Mouse (Mus musculus): ENCODE data around the gene Cenpb. TPM values are rescaled to one million over a fixed set of nuclear protein-coding genes. Genes with fewer than 3 reads are reported as not detected.

Gene Cenpb
- polyA plus RNA-seq, 1 experiment from 2014 or later: 10.3 TPM

GRCm38 (mm10) chr2:131135521-131136139, 44.2 kb downstream of the Cenpb start:
- H3K27ac ChIP-seq: no peak overlapping the region
- no peak overlapping the region for H3K9ac ChIP-seq
- H3K36me3 ChIP-seq (replicated peaks; ENCODE audit: control insufficient read depth, insufficient read depth): no peaks in the 10 kb centered on the region
- no peak overlapping the region for H3K4me3 ChIP-seq (replicated peaks; ENCODE audit: low read length)
- no peak for ATAC-seq (ENCODE audit: low FRiP score)
- DNase-seq (ENCODE audit: low spot score): no peak
- no peak overlapping the region for H3K4me2 ChIP-seq (replicated peaks)
- 83% methylated on average over 11 of the region's 11 CpGs for WGBS
- no peaks in the 10 kb centered on the region for H3K4me1 ChIP-seq (replicated peaks; ENCODE audit: control insufficient read depth, insufficient read depth, low read length)
- H3K9me3 ChIP-seq (ENCODE audit: control insufficient read depth, low read length): no peaks in the 10 kb centered on the region
- H3K27me3 ChIP-seq (ENCODE audit: control insufficient read depth, insufficient read depth, low read length): no peaks in the 10 kb centered on the region

GRCm38 (mm10) chr2:131134826-131135400, 45.0 kb downstream of the Cenpb start:
- Histone ChIP-seq H3K36me3 (replicated peaks; ENCODE audit: control insufficient read depth, insufficient read depth) (no peaks in the 10 kb centered on the region), H3K27ac (no peak overlapping the region; the same call in 1 of the 2 replicates), H3K4me1 (replicated peaks; ENCODE audit: control insufficient read depth, insufficient read depth, low read length) (no peaks in the 10 kb centered on the region), H3K9ac (no peak overlapping the region), H3K27me3 (ENCODE audit: control insufficient read depth, insufficient read depth, low read length) (no peaks in the 10 kb centered on the region), H3K9me3 (ENCODE audit: control insufficient read depth, low read length) (no peaks in the 10 kb centered on the region), H3K4me2 (replicated peaks) (no peak overlapping the region), H3K4me3 (replicated peaks; ENCODE audit: low read length) (no peak overlapping the region)
- DNase-seq (ENCODE audit: low spot score) (no peak), ATAC-seq (ENCODE audit: low FRiP score) (no peak)
- 85% methylated on average over 8 of the region's 8 CpGs for WGBS

- no peak overlapping the region; the same call in 1 of the 2 replicates for H3K27ac ChIP-seq
- DNase-seq (ENCODE audit: low spot score): no peak
- H3K4me1 ChIP-seq (replicated peaks; ENCODE audit: control insufficient read depth, insufficient read depth, low read length): no peaks in the 10 kb centered on the region
- H3K4me2 ChIP-seq (replicated peaks): no peak overlapping the region
- no peak for ATAC-seq (ENCODE audit: low FRiP score)
- no peaks in the 10 kb centered on the region for H3K27me3 ChIP-seq (ENCODE audit: control insufficient read depth, insufficient read depth, low read length)
- no peak overlapping the region for H3K4me3 ChIP-seq (replicated peaks; ENCODE audit: low read length)
- H3K9ac ChIP-seq: no peak overlapping the region
- WGBS: 72% methylated on average over 1 of the region's 1 CpGs
- H3K36me3 ChIP-seq (replicated peaks; ENCODE audit: control insufficient read depth, insufficient read depth): no peaks in the 10 kb centered on the region
- H3K9me3 ChIP-seq (ENCODE audit: control insufficient read depth, low read length): no peaks in the 10 kb centered on the region
These were observed 45.5 kb downstream of the Cenpb start for GRCm38 (mm10) chr2:131134381-131134780.

GRCm38 (mm10) chr2:131132930-131133547, 46.8 kb downstream of the Cenpb start, which contains the start of gene Gm11037:
TSS of gene Gm11037 (plus strand) at chr2:131133497.
- DNase-seq (ENCODE audit: low spot score) (no peak), ATAC-seq (ENCODE audit: low FRiP score) (no peak)
- Histone ChIP-seq H3K4me1 (replicated peaks; ENCODE audit: control insufficient read depth, insufficient read depth, low read length) (no peaks in the 10 kb centered on the region), H3K4me2 (replicated peaks) (no peak within 1 kb of the TSS), H3K36me3 (replicated peaks; ENCODE audit: control insufficient read depth, insufficient read depth) (no peaks in the 10 kb centered on the region), H3K4me3 (replicated peaks; ENCODE audit: low read length) (no peak within 1 kb of the TSS), H3K27me3 (ENCODE audit: control insufficient read depth, insufficient read depth, low read length) (no peaks in the 10 kb centered on the region), H3K27ac (no peak within 1 kb of the TSS), H3K9me3 (ENCODE audit: control insufficient read depth, low read length) (no peaks in the 10 kb centered on the region), H3K9ac (no peak within 1 kb of the TSS)
- 79% methylated on average over 9 of the region's 9 CpGs for WGBS

GRCm38 (mm10) chr2:131132111-131132888, 47.6 kb downstream of the Cenpb start:
- Histone ChIP-seq H3K9me3 (ENCODE audit: control insufficient read depth, low read length) (no peaks in the 10 kb centered on the region), H3K27me3 (ENCODE audit: control insufficient read depth, insufficient read depth, low read length) (no peaks in the 10 kb centered on the region), H3K4me1 (replicated peaks; ENCODE audit: control insufficient read depth, insufficient read depth, low read length) (0 out of 2 replicates have a peak, but pooled peaks cover 5% of the 10 kb centered on the region), H3K4me2 (replicated peaks) (no peak overlapping the region), H3K36me3 (replicated peaks; ENCODE audit: control insufficient read depth, insufficient read depth) (no peaks in the 10 kb centered on the region), H3K9ac (no peak overlapping the region), H3K27ac (no peak overlapping the region), H3K4me3 (replicated peaks; ENCODE audit: low read length) (no peak overlapping the region)
- no peak for ATAC-seq (ENCODE audit: low FRiP score)
- no peak for DNase-seq (ENCODE audit: low spot score)
- 81% methylated on average over 10 of the region's 10 CpGs for WGBS

- Histone ChIP-seq H3K9ac (no peak overlapping the region), H3K4me2 (replicated peaks) (no peak overlapping the region), H3K36me3 (replicated peaks; ENCODE audit: control insufficient read depth, insufficient read depth) (no peaks in the 10 kb centered on the region), H3K27ac (no peak overlapping the region), H3K27me3 (ENCODE audit: control insufficient read depth, insufficient read depth, low read length) (no peaks in the 10 kb centered on the region), H3K9me3 (ENCODE audit: control insufficient read depth, low read length) (no peaks in the 10 kb centered on the region), H3K4me3 (replicated peaks; ENCODE audit: low read length) (no peak overlapping the region), H3K4me1 (replicated peaks; ENCODE audit: control insufficient read depth, insufficient read depth, low read length) (0 out of 2 replicates have a peak, but pooled peaks cover 8% of the 10 kb centered on the region)
- ATAC-seq (ENCODE audit: low FRiP score): no peak
- DNase-seq (ENCODE audit: low spot score): no peak
- 93% methylated on average over 2 of the region's 2 CpGs for WGBS
These were observed 49.0 kb downstream of the Cenpb start for GRCm38 (mm10) chr2:131130849-131131248.

GRCm38 (mm10) chr2:131129836-131130235, 50.0 kb downstream of the Cenpb start:
- DNase-seq (ENCODE audit: low spot score) (no peak), ATAC-seq (ENCODE audit: low FRiP score) (no peak)
- Histone ChIP-seq H3K9me3 (ENCODE audit: control insufficient read depth, low read length) (no peaks in the 10 kb centered on the region), H3K9ac (no peak overlapping the region), H3K4me3 (replicated peaks; ENCODE audit: low read length) (no peak overlapping the region), H3K27ac (no peak overlapping the region), H3K36me3 (replicated peaks; ENCODE audit: control insufficient read depth, insufficient read depth) (no peaks in the 10 kb centered on the region), H3K27me3 (ENCODE audit: control insufficient read depth, insufficient read depth, low read length) (no peaks in the 10 kb centered on the region; the same call in 1 of the 2 replicates), H3K4me2 (replicated peaks) (no peak overlapping the region), H3K4me1 (replicated peaks; ENCODE audit: control insufficient read depth, insufficient read depth, low read length) (0 out of 2 replicates have a peak, but pooled peaks cover 8% of the 10 kb centered on the region)
- 84% methylated on average over 5 of the region's 5 CpGs for WGBS

GRCm38 (mm10) chr2:131128636-131129157, 51.2 kb downstream of the Cenpb start:
- no peak for ATAC-seq (ENCODE audit: low FRiP score)
- no peak overlapping the region for H3K9ac ChIP-seq
- H3K36me3 ChIP-seq (replicated peaks; ENCODE audit: control insufficient read depth, insufficient read depth): no peaks in the 10 kb centered on the region
- no peak overlapping the region for H3K4me3 ChIP-seq (replicated peaks; ENCODE audit: low read length)
- 89% methylated on average over 3 of the region's 3 CpGs for WGBS
- DNase-seq (ENCODE audit: low spot score): no peak
- no peak overlapping the region for H3K27ac ChIP-seq
- H3K27me3 ChIP-seq (ENCODE audit: control insufficient read depth, insufficient read depth, low read length): no peaks in the 10 kb centered on the region; the same call in 1 of the 2 replicates
- H3K4me1 ChIP-seq (replicated peaks; ENCODE audit: control insufficient read depth, insufficient read depth, low read length): 0 out of 2 replicates have a peak, but pooled peaks cover 8% of the 10 kb centered on the region
- H3K9me3 ChIP-seq (ENCODE audit: control insufficient read depth, low read length): no peaks in the 10 kb centered on the region
- H3K4me2 ChIP-seq (replicated peaks): peak overlapping the region; percentile 63; the same call in 1 of the 2 replicates

GRCm38 (mm10) chr2:131128211-131128610, 51.7 kb downstream of the Cenpb start:
- H3K27ac ChIP-seq: no peak overlapping the region
- H3K4me3 ChIP-seq (replicated peaks; ENCODE audit: low read length): no peak overlapping the region
- no peaks in the 10 kb centered on the region; the same call in 1 of the 2 replicates for H3K27me3 ChIP-seq (ENCODE audit: control insufficient read depth, insufficient read depth, low read length)
- 0 out of 2 replicates have a peak, but pooled peaks cover 8% of the 10 kb centered on the region for H3K4me1 ChIP-seq (replicated peaks; ENCODE audit: control insufficient read depth, insufficient read depth, low read length)
- WGBS: 91% methylated on average over 5 of the region's 5 CpGs
- DNase-seq (ENCODE audit: low spot score): no peak
- ATAC-seq (ENCODE audit: low FRiP score): no peak
- H3K36me3 ChIP-seq (replicated peaks; ENCODE audit: control insufficient read depth, insufficient read depth): no peaks in the 10 kb centered on the region
- no peaks in the 10 kb centered on the region for H3K9me3 ChIP-seq (ENCODE audit: control insufficient read depth, low read length)
- no peak overlapping the region for H3K9ac ChIP-seq
- H3K4me2 ChIP-seq (replicated peaks): peak overlapping the region; percentile 63

Data from hindbrain, embryonic 14.5 days (tissue).